Mouse (Mus musculus) layer of hippocampus, postnatal 10 days (tissue): ENCODE measurements at regions not wholly inside any gene's neighbourhood (a gene's known extent, or its start where the extent isn't known, plus 50 kb on each side); places are given as distances from the start of the nearest gene placed in this dataset.

Experiments used
- DNase-seq, 2 experiments: peaks; one replicate each; pipeline ENCODE4 v3.0.0; 2021; ENCODE audit warnings: low spot score in 2 of 2

GRCm38 (mm10) chr3:118248768-118249167, 313.2 kb upstream of the Dpyd start:
- no peak for DNase-seq

GRCm38 (mm10) chr3:118275917-118276316, 286.0 kb upstream of the Dpyd start:
- no peak for DNase-seq

- DNase-seq = peak in 1 of 2 experiments; percentile 12
Observed at GRCm38 (mm10) chr3:118278274-118278673, 283.7 kb upstream of the Dpyd start.

- DNase-seq = no peak
Observed at GRCm38 (mm10) chr3:118286946-118287345, 275.0 kb upstream of the Dpyd start.

GRCm38 (mm10) chr3:118325111-118325510, 236.8 kb upstream of the Dpyd start:
- DNase-seq = no peak

GRCm38 (mm10) chr3:118328237-118328636, 233.7 kb upstream of the Dpyd start:
- DNase-seq = no peak

GRCm38 (mm10) chr3:118329132-118329674, 232.7 kb upstream of the Dpyd start:
- DNase-seq = no peak

GRCm38 (mm10) chr3:118331559-118331958, 230.4 kb upstream of the Dpyd start:
- no peak for DNase-seq

- no peak for DNase-seq
Observed at GRCm38 (mm10) chr3:118338716-118339115, 223.2 kb upstream of the Dpyd start.

- peak; percentile 12 to 32 for DNase-seq
Observed at GRCm38 (mm10) chr3:118361741-118362141, 200.2 kb upstream of the Dpyd start.
